Mouse (Mus musculus): ENCODE results near the gene Olfr429.
"Not testable (repeated sequence)": the region's sequence is repeated elsewhere in the genome, so short reads cannot be mapped to it uniquely, and the experiment has no call there.

Gene Olfr429

GRCm38 (mm10) chr1:174084031-174084430, at the start of gene Olfr429:
Gene Olfr429, plus strand, starts transcription at chr1:174084331.
- in situ Hi-C loops (cut with MseI, MboI) = no loop called here

- in situ Hi-C loops (cut with MseI, MboI) = no loop called here
Measured at GRCm38 (mm10) chr1:174035841-174036240, 48.3 kb upstream of the Olfr429 start.

- in situ Hi-C loops (cut with MseI, MboI) = no loop called here
Measured at GRCm38 (mm10) chr1:174038480-174038879, 45.7 kb upstream of the Olfr429 start.

- in situ Hi-C loops (cut with MseI, MboI) = no loop called here
Measured at GRCm38 (mm10) chr1:174040523-174041177, 43.5 kb upstream of the Olfr429 start, which contains the start of gene Olfr433. Gene Olfr433, plus strand, starts transcription at chr1:174040705.

- in situ Hi-C loops (cut with MseI, MboI) = not testable (repeated sequence)
Measured at GRCm38 (mm10) chr1:174042091-174042884, 41.8 kb upstream of the Olfr429 start.

GRCm38 (mm10) chr1:174044431-174044830, 39.7 kb upstream of the Olfr429 start:
- in situ Hi-C loops (cut with MseI, MboI) = no loop called here

DNA sequence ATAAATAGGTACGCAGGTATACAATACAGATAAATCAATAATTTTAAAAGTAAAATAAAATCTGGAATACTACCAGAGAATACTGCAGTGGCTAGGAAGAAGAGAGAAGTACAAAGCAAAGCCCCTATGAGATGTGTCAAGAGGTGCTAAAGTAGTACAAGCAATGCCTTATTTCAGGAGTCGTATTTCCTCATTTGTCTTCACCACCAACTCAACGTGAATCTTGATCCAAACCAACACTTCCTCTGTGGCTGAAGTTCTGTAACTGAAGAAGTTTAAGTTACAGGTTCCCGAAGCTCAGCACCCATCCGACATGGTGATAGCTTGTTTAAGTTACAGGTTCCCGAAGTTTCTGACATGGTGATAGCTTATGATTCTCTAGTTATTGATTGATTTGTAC, 35.9 kb upstream of the Olfr429 start:
- in situ Hi-C loops (cut with MseI, MboI) = not testable (repeated sequence)

GRCm38 (mm10) chr1:174048893-174049292, 35.2 kb upstream of the Olfr429 start, which contains the start of gene Olfr432:
Gene Olfr432, plus strand, starts transcription at chr1:174049205.
- in situ Hi-C loops (cut with MseI, MboI) = no loop called here

- in situ Hi-C loops (cut with MseI, MboI) = not testable (repeated sequence)
Measured at GRCm38 (mm10) chr1:174049357-174049756, 34.8 kb upstream of the Olfr429 start.

GRCm38 (mm10) chr1:174050532-174050931, 33.6 kb upstream of the Olfr429 start:
- in situ Hi-C loops (cut with MseI, MboI) = no loop called here

DNA sequence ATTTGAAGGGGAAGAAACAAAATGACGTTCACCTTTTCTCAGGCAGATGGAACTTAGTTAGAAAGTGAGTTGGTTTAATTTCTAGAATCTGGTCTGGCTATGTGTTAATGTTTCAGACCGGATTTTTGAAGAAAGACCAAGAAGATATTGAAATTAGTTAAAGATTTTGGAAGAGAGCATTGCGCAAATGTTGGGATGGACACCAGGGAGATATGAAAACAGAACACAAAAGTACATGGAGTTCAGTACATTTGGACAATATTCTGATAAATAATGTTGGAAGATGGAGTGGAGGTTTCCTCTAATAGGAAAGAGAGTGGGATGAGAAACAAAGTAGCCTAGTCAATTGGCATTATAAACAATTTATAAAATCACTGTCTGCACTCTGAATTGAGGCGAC, 32.6 kb upstream of the Olfr429 start:
- in situ Hi-C loops (cut with MseI, MboI) = no loop called here

- in situ Hi-C loops (cut with MseI, MboI) = no loop called here
Measured at GRCm38 (mm10) chr1:174051931-174052536, 32.1 kb upstream of the Olfr429 start.

- in situ Hi-C loops (cut with MseI, MboI) = no loop called here
Measured at GRCm38 (mm10) chr1:174052981-174053380, 31.1 kb upstream of the Olfr429 start.

- in situ Hi-C loops (cut with MseI, MboI) = no loop called here
Measured at GRCm38 (mm10) chr1:174055248-174055647, 28.9 kb upstream of the Olfr429 start.

DNA sequence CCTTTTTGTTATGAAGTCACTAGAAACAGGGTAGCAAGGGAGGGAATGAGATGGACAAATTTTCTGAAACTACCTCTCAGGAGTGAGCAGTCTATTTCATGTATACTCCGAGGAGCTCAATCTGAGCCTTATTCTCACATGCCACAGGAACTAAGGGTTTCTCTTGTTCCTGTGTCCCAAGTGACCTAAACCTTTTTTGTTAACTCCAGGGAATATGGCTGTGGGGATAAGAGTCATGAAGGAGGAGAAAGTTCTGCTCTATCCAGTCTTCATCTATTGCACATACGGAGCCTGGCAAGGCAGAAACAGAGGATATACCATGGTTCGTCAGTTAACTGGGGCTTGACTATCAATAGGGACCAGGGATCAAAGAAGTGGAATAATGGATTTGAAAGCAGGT, 17.8 kb upstream of the Olfr429 start, which contains the start of gene Olfr430:
TSS of gene Olfr430 (plus strand) at position 301 of the 400 bp plus-strand sequence.
- in situ Hi-C loops (cut with MseI, MboI) = no loop called here

GRCm38 (mm10) chr1:174096591-174096990, 12.5 kb downstream of the Olfr429 start, which contains the start of gene Olfr427:
Gene Olfr427, plus strand, starts transcription at chr1:174096891.
- in situ Hi-C loops (cut with MseI, MboI) = no loop called here

- in situ Hi-C loops (cut with MseI, MboI) = loop anchor here (10.0 to 25.0 kb wide), 2 partner anchors 641 to 649 kb away; no protein-coding TSS in a partner anchor
Measured at GRCm38 (mm10) chr1:174103735-174104134, 19.6 kb downstream of the Olfr429 start.

GRCm38 (mm10) chr1:174121062-174121461, 36.9 kb downstream of the Olfr429 start, which contains the start of gene Olfr231:
Gene Olfr231, minus strand, starts transcription at chr1:174121162.
- in situ Hi-C loops (cut with MseI, MboI) = loop anchor here in 1 of 2 experiments (25.0 kb wide), 1 partner anchor 659 kb away; no protein-coding TSS in a partner anchor

DNA sequence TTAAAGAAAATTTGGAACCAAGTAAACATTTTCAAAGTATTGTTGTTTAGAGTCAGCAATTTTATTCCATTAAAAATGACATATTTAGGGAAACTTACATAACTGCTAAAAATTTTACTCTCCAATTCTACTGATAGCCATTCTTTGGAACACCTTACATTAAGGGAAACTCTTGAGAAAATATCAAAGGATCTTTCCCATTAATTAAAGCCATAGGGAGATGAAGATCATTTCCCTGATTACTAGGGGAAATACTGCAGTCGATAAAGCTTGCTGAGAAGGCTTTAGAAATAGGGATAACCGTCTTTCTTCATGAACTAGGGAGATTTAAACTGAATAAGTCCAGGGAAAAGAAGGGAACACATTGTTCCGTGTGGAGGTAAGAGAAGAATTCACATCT, 47.1 kb downstream of the Olfr429 start, which contains the start of gene Olfr424:
TSS of gene Olfr424 (plus strand) at position 301 of the 400 bp plus-strand sequence.
- in situ Hi-C loops (cut with MseI, MboI) = no loop called here

DNA sequence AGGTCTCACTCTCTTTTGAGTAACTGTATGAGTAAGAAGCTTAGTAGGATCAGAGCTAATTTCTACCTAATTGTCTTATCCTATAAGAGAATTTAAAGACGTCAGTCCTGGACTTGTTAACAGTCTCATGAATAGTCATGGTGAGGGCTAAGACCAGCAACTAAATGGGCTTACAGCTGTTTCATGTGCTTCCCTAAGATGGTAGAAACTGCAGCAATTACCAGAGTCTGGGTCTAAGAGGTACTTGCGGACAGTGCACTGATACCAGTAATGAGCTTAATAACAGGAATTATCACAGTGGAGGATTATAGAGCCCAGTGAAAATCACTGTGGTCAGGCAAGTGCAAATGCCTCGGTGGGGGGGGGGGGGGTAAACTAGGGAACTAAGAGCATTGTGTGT, 47.9 kb downstream of the Olfr429 start:
- in situ Hi-C loops (cut with MseI, MboI) = no loop called here
